Mouse (Mus musculus) heart, adult 10 weeks (tissue): ENCODE measurements around the gene Spc24. TPM values are rescaled to one million over a fixed set of nuclear protein-coding genes. Genes with fewer than 3 reads are reported as not detected.

ENCODE experiments used
- polyA plus RNA-seq: library from polyadenylated mRNA; stranded (reverse); fragments of 350-450 nt; fragmentation: Illumina TruSeq; extraction: RNeasy Lipid Tissue Mini Kit (QIAGEN cat#74804); gene quantifications from one replicate; pipeline ENCODE4 v1.2.3, GENCODE M21; 2014; ENCODE audit warnings: low read depth, low replicate concordance

The Spc24 gene
- 8.4 TPM for polyA plus RNA-seq

DNA sequence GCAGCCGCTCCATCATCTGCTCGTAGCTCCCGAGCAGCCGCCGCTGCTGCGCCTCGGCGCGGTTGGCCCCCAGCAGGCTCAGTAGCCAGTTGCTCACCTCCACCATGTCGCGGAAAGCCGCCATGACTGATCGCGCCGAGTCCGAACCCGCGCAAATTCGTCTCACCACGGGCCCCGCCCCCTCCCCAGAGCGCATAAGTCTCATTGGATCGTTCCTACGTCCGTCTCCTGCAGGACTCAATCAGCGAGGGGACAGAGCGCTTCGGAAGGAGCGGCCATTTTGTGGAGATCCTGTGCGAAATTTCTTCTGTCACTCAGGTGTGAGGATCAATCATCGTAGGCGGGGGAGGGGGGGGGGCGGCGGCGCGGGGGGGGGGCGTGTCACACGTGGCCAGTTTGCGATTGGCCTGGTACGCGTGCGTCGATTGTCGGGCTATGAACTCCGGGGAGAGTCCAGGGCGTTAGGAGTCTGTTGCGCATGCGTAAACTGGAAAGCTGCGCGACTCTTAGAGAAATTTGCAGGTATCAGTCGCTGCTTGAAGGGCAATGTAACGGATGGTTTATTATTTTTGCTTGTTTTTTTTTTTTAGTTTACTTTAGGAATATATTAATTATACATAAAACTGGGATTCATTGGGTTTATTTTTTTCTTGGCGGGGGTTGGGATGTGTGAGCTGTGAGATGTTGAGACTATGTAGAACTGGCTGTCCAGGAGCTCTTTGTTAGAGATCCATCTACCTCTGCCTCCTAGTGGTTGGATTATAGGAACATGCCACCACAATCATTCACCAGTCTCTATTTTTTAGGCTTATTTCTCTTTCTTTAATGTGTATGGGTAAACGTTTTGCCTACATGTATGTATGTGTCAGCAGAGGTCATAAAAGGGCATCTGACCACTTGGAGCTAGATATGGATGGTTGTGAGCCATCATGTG is at the start of gene Spc24:
Spc24 (minus strand) TSS at position 149 of the 934 bp plus-strand sequence.

GRCm38 (mm10) chr9:21798345-21799009 is 38.4 kb upstream of the Spc24 start, which contains the start of gene Kank2:
Gene Kank2 (minus strand): TSS chr9:21798744.

GRCm38 (mm10) chr9:21723377-21724146 is 36.5 kb downstream of the Spc24 start, which contains the start of gene Ldlr:
Gene Ldlr (plus strand): TSS chr9:21723483.

Other genes starting within 250 kb of the Spc24 start
- 1.2 TPM for gene AB124611, start 234.1 kb downstream of the Spc24 start, polyA plus RNA-seq
- gene Carm1, start 213.4 kb downstream of the Spc24 start, polyA plus RNA-seq, result 49.9 TPM
- 53.5 TPM for gene Timm29, start 167.6 kb downstream of the Spc24 start, polyA plus RNA-seq
- 6.8 TPM for gene Yipf2, start 167.5 kb downstream of the Spc24 start, polyA plus RNA-seq
- gene Smarca4, start 144.1 kb downstream of the Spc24 start, polyA plus RNA-seq, result 29.6 TPM
- 6.5 TPM for gene Ldlr, start 36.8 kb downstream of the Spc24 start, polyA plus RNA-seq
- 59.6 TPM for gene Kank2, start 38.4 kb upstream of the Spc24 start, polyA plus RNA-seq
- gene Angptl8, start 75.2 kb upstream of the Spc24 start, polyA plus RNA-seq, result not detected
- 53.0 TPM for gene Dock6, start 92.3 kb upstream of the Spc24 start, polyA plus RNA-seq
- 12.5 TPM for gene Rab3d, start 157.9 kb upstream of the Spc24 start, polyA plus RNA-seq
- gene Ccdc159, start 167.2 kb upstream of the Spc24 start, polyA plus RNA-seq, result 8.1 TPM
- gene Tmem205, start 167.3 kb upstream of the Spc24 start, polyA plus RNA-seq, result 107 TPM
- gene Plppr2, start 176.7 kb upstream of the Spc24 start, polyA plus RNA-seq, result 4.9 TPM
- 9.2 TPM for gene Swsap1, start 195.5 kb upstream of the Spc24 start, polyA plus RNA-seq
- gene Epor, start 203.2 kb upstream of the Spc24 start, polyA plus RNA-seq, result 0.50 TPM
- 9.7 TPM for gene Rgl3, start 229.1 kb upstream of the Spc24 start, polyA plus RNA-seq
- gene Ccdc151, start 242.3 kb upstream of the Spc24 start, polyA plus RNA-seq, result not detected
- gene Prkcsh, start 242.5 kb upstream of the Spc24 start, polyA plus RNA-seq, result 53.0 TPM